Mouse (Mus musculus): ENCODE measurements at regions not wholly inside any gene's neighbourhood (a gene's known extent, or its start where the extent isn't known, plus 50 kb on each side); places are given as distances from the start of the nearest gene placed in this dataset.

GRCm38 (mm10) chr13:78361236-78361635 is 161.7 kb upstream of the Nr2f1 start:
- Histone ChIP-seq H3K36me3 (ENCODE audit: control insufficient read depth, insufficient read depth, low read length) (no peaks in the 10 kb centered on the region), H3K27me3 (ENCODE audit: control insufficient read depth, insufficient read depth, low read length) (no peaks in the 10 kb centered on the region), H3K27ac (replicated peaks; ENCODE audit: low read depth, low read length) (no peak overlapping the region), H3K4me3 (replicated peaks; ENCODE audit: low read length) (no peak overlapping the region), H3K9ac (ENCODE audit: low read depth, low read length, severe bottlenecking) (no peak overlapping the region), H3K4me1 (ENCODE audit: control insufficient read depth, insufficient read depth, low read length) (no peaks in the 10 kb centered on the region), H3K9me3 (ENCODE audit: control insufficient read depth, low read length) (no peaks in the 10 kb centered on the region), H3K4me2 (replicated peaks; ENCODE audit: low read depth, low read length, severe bottlenecking) (no peak overlapping the region)
- no peak for DNase-seq (ENCODE audit: low spot score)
- WGBS = 50% methylated on average over 1 of the region's 1 CpGs
- no peak for TF ChIP-seq POLR2A (IDR thresholded peaks at IDR 0.05; ENCODE audit: borderline replicate concordance, extremely low read depth, insufficient read depth, insufficient read length)
- ATAC-seq (ENCODE audit: low FRiP score, low read depth) = no peak

- Histone ChIP-seq H3K27me3 (ENCODE audit: control insufficient read depth, insufficient read depth, low read length) (no peaks in the 10 kb centered on the region), H3K4me2 (replicated peaks; ENCODE audit: low read depth, low read length, severe bottlenecking) (no peak overlapping the region), H3K27ac (replicated peaks; ENCODE audit: low read depth, low read length) (no peak overlapping the region), H3K4me3 (replicated peaks; ENCODE audit: low read length) (no peak overlapping the region), H3K4me1 (ENCODE audit: control insufficient read depth, insufficient read depth, low read length) (no peaks in the 10 kb centered on the region), H3K36me3 (ENCODE audit: control insufficient read depth, insufficient read depth, low read length) (no peaks in the 10 kb centered on the region), H3K9me3 (ENCODE audit: control insufficient read depth, low read length) (no peaks in the 10 kb centered on the region), H3K9ac (ENCODE audit: low read depth, low read length, severe bottlenecking) (no peak overlapping the region)
- WGBS = 57% methylated on average over 3 of the region's 3 CpGs
- DNase-seq (ENCODE audit: low spot score) = no peak
- no peak for ATAC-seq (ENCODE audit: low FRiP score, low read depth)
- TF ChIP-seq POLR2A (IDR thresholded peaks at IDR 0.05; ENCODE audit: borderline replicate concordance, extremely low read depth, insufficient read depth, insufficient read length) = no peak
Observed at GRCm38 (mm10) chr13:78348830-78349229, 149.3 kb upstream of the Nr2f1 start.

- DNase-seq (ENCODE audit: low spot score) = no peak
- H3K27me3 ChIP-seq (ENCODE audit: control insufficient read depth, insufficient read depth, low read length) = no peaks in the 10 kb centered on the region
- H3K9me3 ChIP-seq (ENCODE audit: control insufficient read depth, low read length) = no peaks in the 10 kb centered on the region
- no peak overlapping the region for H3K4me3 ChIP-seq (replicated peaks; ENCODE audit: low read length)
- TF ChIP-seq POLR2A (IDR thresholded peaks at IDR 0.05; ENCODE audit: borderline replicate concordance, extremely low read depth, insufficient read depth, insufficient read length) = no peak
- WGBS = 20% methylated on average over 4 of the region's 4 CpGs
- H3K9ac ChIP-seq (ENCODE audit: low read depth, low read length, severe bottlenecking) = no peak overlapping the region
- no peaks in the 10 kb centered on the region for H3K4me1 ChIP-seq (ENCODE audit: control insufficient read depth, insufficient read depth, low read length)
- H3K4me2 ChIP-seq (replicated peaks; ENCODE audit: low read depth, low read length, severe bottlenecking) = no peak overlapping the region
- no peaks in the 10 kb centered on the region for H3K36me3 ChIP-seq (ENCODE audit: control insufficient read depth, insufficient read depth, low read length)
- no peak for ATAC-seq (ENCODE audit: low FRiP score, low read depth)
- H3K27ac ChIP-seq (replicated peaks; ENCODE audit: low read depth, low read length) = no peak overlapping the region
Observed at GRCm38 (mm10) chr13:78324443-78325206, 125.1 kb upstream of the Nr2f1 start.

GRCm38 (mm10) chr13:78323183-78323582 is 123.6 kb upstream of the Nr2f1 start:
- TF ChIP-seq POLR2A (IDR thresholded peaks at IDR 0.05; ENCODE audit: borderline replicate concordance, extremely low read depth, insufficient read depth, insufficient read length) = no peak
- 45% methylated on average over 1 of the region's 1 CpGs for WGBS

GRCm38 (mm10) chr13:78318434-78318833 is 118.9 kb upstream of the Nr2f1 start:
- no peak for ATAC-seq (ENCODE audit: low FRiP score, low read depth)
- TF ChIP-seq POLR2A (IDR thresholded peaks at IDR 0.05; ENCODE audit: borderline replicate concordance, extremely low read depth, insufficient read depth, insufficient read length) = no peak
- no peak overlapping the region for H3K9ac ChIP-seq (ENCODE audit: low read depth, low read length, severe bottlenecking)
- no peaks in the 10 kb centered on the region for H3K27me3 ChIP-seq (ENCODE audit: control insufficient read depth, insufficient read depth, low read length)
- H3K4me3 ChIP-seq (replicated peaks; ENCODE audit: low read length) = no peak overlapping the region
- H3K36me3 ChIP-seq (ENCODE audit: control insufficient read depth, insufficient read depth, low read length) = no peaks in the 10 kb centered on the region
- DNase-seq (ENCODE audit: low spot score) = no peak
- H3K9me3 ChIP-seq (ENCODE audit: control insufficient read depth, low read length) = 0 out of 2 replicates have a peak, but pooled peaks cover 3% of the 10 kb centered on the region
- no peak overlapping the region for H3K27ac ChIP-seq (replicated peaks; ENCODE audit: low read depth, low read length)
- H3K4me2 ChIP-seq (replicated peaks; ENCODE audit: low read depth, low read length, severe bottlenecking) = no peak overlapping the region
- 95% methylated on average over 2 of the region's 2 CpGs for WGBS
- no peaks in the 10 kb centered on the region for H3K4me1 ChIP-seq (ENCODE audit: control insufficient read depth, insufficient read depth, low read length)

More at GRCm38 (mm10) chr13:78323183-78323582, 123.6 kb upstream of the Nr2f1 start:
- Histone ChIP-seq H3K9me3 (ENCODE audit: control insufficient read depth, low read length) (0 out of 2 replicates have a peak, but pooled peaks cover 3% of the 10 kb centered on the region), H3K4me3 (replicated peaks; ENCODE audit: low read length) (no peak overlapping the region), H3K27ac (replicated peaks; ENCODE audit: low read depth, low read length) (no peak overlapping the region), H3K4me2 (replicated peaks; ENCODE audit: low read depth, low read length, severe bottlenecking) (no peak overlapping the region), H3K36me3 (ENCODE audit: control insufficient read depth, insufficient read depth, low read length) (no peaks in the 10 kb centered on the region), H3K9ac (ENCODE audit: low read depth, low read length, severe bottlenecking) (no peak overlapping the region), H3K27me3 (ENCODE audit: control insufficient read depth, insufficient read depth, low read length) (no peaks in the 10 kb centered on the region), H3K4me1 (ENCODE audit: control insufficient read depth, insufficient read depth, low read length) (no peaks in the 10 kb centered on the region)
- ATAC-seq (ENCODE audit: low FRiP score, low read depth) (no peak), DNase-seq (ENCODE audit: low spot score) (no peak)

Data from limb, embryonic 14.5 days (tissue).